Mouse (Mus musculus) liver, embryonic 15.5 days (tissue): ENCODE measurements around the gene Cox10. TPM values are rescaled to one million over a fixed set of nuclear protein-coding genes. Genes with fewer than 3 reads are reported as not detected.

Source experiments
- ATAC-seq: fragments of 200-750 bp; cut with Nextera tagmentation; 2 replicates; pipeline ENCODE4 v1.8.0; 2017; ENCODE audit warnings: moderate number of reproducible peaks, mild to moderate bottlenecking, moderate library complexity; ENCODE audit not compliant: insufficient read depth
- H3K27ac ChIP-seq: fragments of 300-500 bp; sonication (generic); replicated peaks from 2 replicates; pipeline ENCODE4 v1.5.1; 2015; ENCODE audit warnings: mild to moderate bottlenecking, inconsistent platforms
- H3K27me3 ChIP-seq: fragments of 300-500 bp; sonication (generic); 2 replicates; pipeline ENCODE4 v1.6.1; 2015; ENCODE audit warnings: mild to moderate bottlenecking, inconsistent platforms
- H3K36me3 ChIP-seq: fragments of 300-500 bp; sonication (generic); replicated peaks from 2 replicates; pipeline ENCODE4 v1.6.1; 2015; ENCODE audit warnings: moderate library complexity, mild to moderate bottlenecking, inconsistent platforms
- H3K4me1 ChIP-seq: fragments of 300-500 bp; sonication (generic); replicated peaks from 2 replicates; pipeline ENCODE4 v1.6.1; 2015; ENCODE audit warnings: inconsistent platforms
- H3K4me2 ChIP-seq: fragments of 300-500 bp; sonication (generic); 2 replicates; pipeline ENCODE4 v1.6.1; 2015; ENCODE audit warnings: moderate library complexity, mild to moderate bottlenecking, inconsistent platforms
- H3K4me3 ChIP-seq: fragments of 300-500 bp; sonication (generic); replicated peaks from 2 replicates; pipeline ENCODE4 v1.5.1; 2015; ENCODE audit warnings: mild to moderate bottlenecking, inconsistent platforms
- H3K9ac ChIP-seq: fragments of 300-500 bp; sonication (generic); 2 replicates; pipeline ENCODE4 v1.6.1; 2015; ENCODE audit warnings: moderate library complexity, mild to moderate bottlenecking, inconsistent platforms
- H3K9me3 ChIP-seq: fragments of 300-500 bp; sonication (generic); replicated peaks from 2 replicates; pipeline ENCODE4 v1.6.1; 2016; ENCODE audit warnings: inconsistent platforms
- WGBS: fragments of 180-500 bp; shearing (Covaris S2); methylation state at CpG from one replicate; pipeline ENCODE4 v1.1.7; 2015; ENCODE audit warnings: mixed read lengths; ENCODE audit not compliant: insufficient replicate concordance; 5-methylcytosine and 5-hydroxymethylcytosine counted together
- polyA plus RNA-seq: library from polyadenylated mRNA; unstranded; fragments of >200 nt; fragmentation: Nextera tagmentation; extraction: Ambion mirVana; gene quantifications from 2 replicates; pipeline ENCODE4 v1.2.1, GENCODE M21; 2015

Gene Cox10
- polyA plus RNA-seq, 1 experiment from 2014 or later = 7.8 TPM

GRCm38 (mm10) chr11:64023380-64023981 is 55.8 kb downstream of the Cox10 start:
- no peak overlapping the region for H3K4me3 ChIP-seq
- no peak overlapping the region for H3K9ac ChIP-seq
- H3K4me2 ChIP-seq = no peak overlapping the region
- H3K9me3 ChIP-seq = no peaks in the 10 kb centered on the region
- 49% methylated on average over 15 of the region's 15 CpGs for WGBS
- H3K27me3 ChIP-seq = no peaks in the 10 kb centered on the region
- no peak overlapping the region for H3K27ac ChIP-seq
- H3K36me3 ChIP-seq = no peaks in the 10 kb centered on the region
- ATAC-seq = no peak
- H3K4me1 ChIP-seq = peaks cover 12% of the 10 kb centered on the region

- Histone ChIP-seq H3K9ac (no peak overlapping the region), H3K36me3 (no peaks in the 10 kb centered on the region), H3K27me3 (no peaks in the 10 kb centered on the region), H3K4me3 (no peak overlapping the region), H3K4me1 (peaks cover 12% of the 10 kb centered on the region), H3K27ac (no peak overlapping the region), H3K4me2 (no peak overlapping the region), H3K9me3 (no peaks in the 10 kb centered on the region)
- no peak for ATAC-seq
- 76% methylated on average over 9 of the region's 9 CpGs for WGBS
Observed at GRCm38 (mm10) chr11:64022403-64023047, 56.7 kb downstream of the Cox10 start.

GRCm38 (mm10) chr11:64019235-64019634 is 60.0 kb downstream of the Cox10 start:
- H3K27ac ChIP-seq = no peak overlapping the region
- ATAC-seq = peak; percentile 22; the same call in 1 of the 2 replicates

GRCm38 (mm10) chr11:64018165-64018564 is 61.1 kb downstream of the Cox10 start:
- Histone ChIP-seq H3K36me3 (no peaks in the 10 kb centered on the region), H3K4me2 (no peak overlapping the region), H3K27ac (no peak overlapping the region), H3K4me1 (peaks cover 13% of the 10 kb centered on the region), H3K4me3 (no peak overlapping the region), H3K27me3 (no peaks in the 10 kb centered on the region), H3K9me3 (no peaks in the 10 kb centered on the region), H3K9ac (no peak overlapping the region)
- 53% methylated on average over 5 of the region's 5 CpGs for WGBS
- ATAC-seq = no peak

More at GRCm38 (mm10) chr11:64019235-64019634, 60.0 kb downstream of the Cox10 start:
- no peaks in the 10 kb centered on the region for H3K9me3 ChIP-seq
- no peak overlapping the region for H3K9ac ChIP-seq
- no peaks in the 10 kb centered on the region for H3K27me3 ChIP-seq
- no peak overlapping the region for H3K4me3 ChIP-seq
- H3K36me3 ChIP-seq = no peaks in the 10 kb centered on the region
- peaks cover 17% of the 10 kb centered on the region for H3K4me1 ChIP-seq
- H3K4me2 ChIP-seq = no peak overlapping the region
- 34% methylated on average over 8 of the region's 8 CpGs for WGBS

- no peak overlapping the region for H3K4me3 ChIP-seq
- H3K27ac ChIP-seq = no peak overlapping the region
- no peaks in the 10 kb centered on the region for H3K9me3 ChIP-seq
- 42% methylated on average over 6 of the region's 6 CpGs for WGBS
- H3K9ac ChIP-seq = no peak overlapping the region
- no peak overlapping the region for H3K4me2 ChIP-seq
- H3K4me1 ChIP-seq = peaks cover 29% of the 10 kb centered on the region
- H3K27me3 ChIP-seq = no peaks in the 10 kb centered on the region
- no peak for ATAC-seq
- H3K36me3 ChIP-seq = no peaks in the 10 kb centered on the region
Observed at GRCm38 (mm10) chr11:64015309-64015708, 64.0 kb downstream of the Cox10 start.

GRCm38 (mm10) chr11:64010724-64011496 is 68.4 kb downstream of the Cox10 start:
- WGBS = 29% methylated on average over 22 of the region's 22 CpGs
- Histone ChIP-seq H3K4me1 (peaks cover 21% of the 10 kb centered on the region), H3K27me3 (no peaks in the 10 kb centered on the region), H3K4me3 (no peak overlapping the region), H3K9me3 (no peaks in the 10 kb centered on the region), H3K27ac (peak overlapping the region; percentile 65), H3K9ac (no peak overlapping the region), H3K4me2 (peak overlapping the region; percentile 52), H3K36me3 (no peaks in the 10 kb centered on the region)
- peak; percentile 95 for ATAC-seq

- Histone ChIP-seq H3K4me2 (no peak overlapping the region), H3K36me3 (no peaks in the 10 kb centered on the region), H3K4me1 (peaks cover 28% of the 10 kb centered on the region), H3K9me3 (no peaks in the 10 kb centered on the region), H3K27me3 (no peaks in the 10 kb centered on the region), H3K27ac (0 out of 2 replicates have a peak overlapping the region, but pooled peaks have one; percentile 14), H3K9ac (no peak overlapping the region), H3K4me3 (no peak overlapping the region)
- WGBS = 87% methylated on average over 4 of the region's 4 CpGs
- ATAC-seq = no peak
Observed at GRCm38 (mm10) chr11:64004152-64004551, 75.1 kb downstream of the Cox10 start.

- peaks cover 28% of the 10 kb centered on the region for H3K4me1 ChIP-seq
- peak; percentile 49 for ATAC-seq
- H3K9me3 ChIP-seq = no peaks in the 10 kb centered on the region
Observed at GRCm38 (mm10) chr11:64003484-64003883, 75.8 kb downstream of the Cox10 start.

GRCm38 (mm10) chr11:64002629-64003028 is 76.6 kb downstream of the Cox10 start:
- no peak overlapping the region for H3K4me3 ChIP-seq
- no peak overlapping the region for H3K4me2 ChIP-seq
- H3K9ac ChIP-seq = no peak overlapping the region
- 30% methylated on average over 2 of the region's 2 CpGs for WGBS
- H3K9me3 ChIP-seq = no peaks in the 10 kb centered on the region
- ATAC-seq = peak; percentile 52; the same call in 1 of the 2 replicates
- no peaks in the 10 kb centered on the region for H3K27me3 ChIP-seq
- no peak overlapping the region for H3K27ac ChIP-seq
- no peaks in the 10 kb centered on the region for H3K36me3 ChIP-seq
- peaks cover 28% of the 10 kb centered on the region for H3K4me1 ChIP-seq

More at GRCm38 (mm10) chr11:64003484-64003883, 75.8 kb downstream of the Cox10 start:
- Histone ChIP-seq H3K4me2 (no peak overlapping the region), H3K27me3 (no peaks in the 10 kb centered on the region), H3K27ac (no peak overlapping the region), H3K36me3 (no peaks in the 10 kb centered on the region), H3K9ac (no peak overlapping the region), H3K4me3 (no peak overlapping the region)
- WGBS = 64% methylated on average over 3 of the region's 3 CpGs

GRCm38 (mm10) chr11:64001111-64001510 is 78.2 kb downstream of the Cox10 start:
- Histone ChIP-seq H3K4me3 (no peak overlapping the region), H3K36me3 (no peaks in the 10 kb centered on the region), H3K27me3 (no peaks in the 10 kb centered on the region), H3K4me2 (no peak overlapping the region), H3K4me1 (peaks cover 25% of the 10 kb centered on the region), H3K27ac (no peak overlapping the region), H3K9me3 (no peaks in the 10 kb centered on the region), H3K9ac (no peak overlapping the region)
- whole genome bisulfite sequencing = 80% methylated on average over 2 of the region's 2 CpGs
- no peak for ATAC-seq

- 67% methylated on average over 5 of the region's 5 CpGs for WGBS
- no peaks in the 10 kb centered on the region for H3K27me3 ChIP-seq
- 0 out of 2 replicates have a peak, but pooled peaks have one; percentile 18 for ATAC-seq
- H3K4me1 ChIP-seq = peaks cover 25% of the 10 kb centered on the region
- 0 out of 2 replicates have a peak overlapping the region, but pooled peaks have one; percentile 29 for H3K27ac ChIP-seq
- no peak overlapping the region for H3K4me2 ChIP-seq
- no peak overlapping the region for H3K4me3 ChIP-seq
- no peaks in the 10 kb centered on the region for H3K9me3 ChIP-seq
- no peak overlapping the region for H3K9ac ChIP-seq
- H3K36me3 ChIP-seq = no peaks in the 10 kb centered on the region
Observed at GRCm38 (mm10) chr11:64000200-64000794, 79.0 kb downstream of the Cox10 start.
